Mouse (Mus musculus) forebrain, embryonic 10.5 days (tissue): Measurements from ENCODE around the gene Spen. TPM values are rescaled to one million over a fixed set of nuclear protein-coding genes. Genes with fewer than 3 reads are reported as not detected.
A peak's percentile ranks its signal among the peaks of the same experiment; 100 is the strongest.
"Not testable (repeated sequence)": the region's sequence is repeated elsewhere in the genome, so short reads cannot be mapped to it uniquely, and the experiment has no call there.

ENCODE experiments used
- DNase-seq: peaks from one replicate; pipeline ENCODE4 v3.0.0-alpha.2; 2017; ENCODE audit warnings: low spot score; ENCODE audit errors: extremely low spot score
- H3K27ac ChIP-seq: fragments of 300-500 bp; sonication (generic); 2 replicates; pipeline ENCODE4 v1.5.1; 2016; ENCODE audit warnings: mild to moderate bottlenecking
- H3K27me3 ChIP-seq: fragments of 300-500 bp; sonication (generic); 2 replicates; pipeline ENCODE4 v1.6.1; 2016; ENCODE audit warnings: mild to moderate bottlenecking; ENCODE audit not compliant: poor library complexity, severe bottlenecking
- H3K36me3 ChIP-seq: fragments of 300-500 bp; sonication (generic); replicated peaks from 2 replicates; pipeline ENCODE4 v1.6.1; 2016; ENCODE audit warnings: mild to moderate bottlenecking, moderate library complexity
- H3K4me1 ChIP-seq: fragments of 300-500 bp; sonication (generic); 2 replicates; pipeline ENCODE4 v1.6.1; 2016
- H3K4me3 ChIP-seq: fragments of 300-500 bp; sonication (generic); 2 replicates; pipeline ENCODE4 v1.5.1; 2016; ENCODE audit warnings: mild to moderate bottlenecking, moderate library complexity
- H3K9me3 ChIP-seq: fragments of 300-500 bp; sonication (generic); 2 replicates; pipeline ENCODE4 v1.6.1; 2016; ENCODE audit warnings: mild to moderate bottlenecking, moderate library complexity
- WGBS: fragments of 180-500 bp; shearing (Covaris S2); methylation state at CpG from one replicate; pipeline ENCODE4 v1.1.7; 2016; 5-methylcytosine and 5-hydroxymethylcytosine counted together
- polyA plus RNA-seq: library from polyadenylated mRNA; unstranded; fragments of >200 nt; fragmentation: Nextera tagmentation; extraction: Ambion mirVana; gene quantifications from 2 replicates; pipeline ENCODE4 v1.2.1, GENCODE M21; 2016

The Spen gene
- polyA plus RNA-seq, 1 experiment from 2014 or later = 12.0 TPM

DNA sequence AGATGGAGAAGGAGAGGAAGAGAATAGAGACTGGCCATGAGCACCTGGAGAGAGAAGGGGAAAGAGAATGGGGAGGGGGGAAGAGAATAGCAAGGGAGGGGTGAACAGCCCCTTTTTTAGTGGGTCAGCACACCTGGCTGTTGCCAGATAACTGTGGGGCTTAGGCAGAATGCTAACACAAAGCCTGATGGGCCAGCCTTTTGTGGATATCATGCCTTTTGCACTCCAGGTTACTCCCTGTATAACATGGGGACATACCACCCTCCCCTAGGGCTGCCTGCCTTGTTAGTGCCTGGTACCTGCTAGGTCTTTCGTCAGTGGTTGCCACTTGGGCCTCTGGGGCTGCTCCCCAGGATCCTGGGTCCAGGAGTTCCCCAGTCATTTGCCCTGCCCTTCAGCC, 32.4 kb upstream of the Spen start:
- DNase-seq = no peak
- Histone ChIP-seq H3K4me3 (no peak overlapping the region), H3K27ac (no peak overlapping the region), H3K27me3 (0 out of 2 replicates have a peak, but pooled peaks cover 7% of the 10 kb centered on the region), H3K36me3 (no peaks in the 10 kb centered on the region), H3K9me3 (no peaks in the 10 kb centered on the region), H3K4me1 (peaks cover 4% of the 10 kb centered on the region; the same call in 1 of the 2 replicates)
- WGBS = 81% methylated on average over 1 of the region's 1 CpGs

DNA sequence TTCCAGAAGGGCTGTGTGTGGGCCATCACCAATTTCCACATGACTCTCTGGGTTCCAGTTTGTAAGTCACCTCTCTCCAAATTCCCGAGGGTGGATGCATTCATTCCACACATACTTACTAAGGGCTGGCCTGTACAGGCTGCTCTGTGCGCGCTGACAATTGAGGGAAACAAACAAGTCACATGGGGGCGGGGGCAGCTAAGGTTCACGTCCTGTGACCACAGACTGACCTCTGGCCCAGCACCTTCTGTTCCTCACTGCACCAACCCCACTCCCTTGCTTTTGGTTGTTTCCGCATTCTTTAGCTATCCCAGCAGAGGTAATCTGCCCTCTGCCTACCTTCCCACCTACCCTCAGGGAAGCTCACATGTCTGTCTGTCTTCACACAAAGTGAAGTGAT, 31.6 kb upstream of the Spen start:
- Histone ChIP-seq H3K4me1 (peaks cover 8% of the 10 kb centered on the region), H3K4me3 (no peak overlapping the region), H3K27ac (no peak overlapping the region), H3K27me3 (0 out of 2 replicates have a peak, but pooled peaks cover 5% of the 10 kb centered on the region), H3K36me3 (no peaks in the 10 kb centered on the region), H3K9me3 (no peaks in the 10 kb centered on the region)
- no peak for DNase-seq
- 74% methylated on average over 6 of the region's 6 CpGs for WGBS

DNA sequence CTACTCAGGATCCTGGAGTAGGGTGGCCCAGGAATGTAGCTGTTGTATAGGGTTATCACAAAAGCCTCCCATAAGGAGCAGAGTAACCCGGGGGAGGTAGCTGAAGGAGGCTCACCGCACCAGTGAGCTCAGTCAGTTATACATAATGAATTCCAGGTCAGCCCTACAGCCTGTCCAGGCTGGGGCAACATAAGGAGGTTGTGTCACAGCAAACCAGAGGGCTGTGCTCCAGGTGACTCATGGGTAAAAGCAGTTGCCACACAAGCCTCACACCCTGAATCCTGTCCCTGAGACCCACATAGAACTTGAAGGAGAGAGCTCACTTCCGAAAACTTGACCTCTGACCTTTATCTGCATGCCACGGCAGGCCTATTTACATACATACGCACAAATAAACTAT, 30.6 kb upstream of the Spen start:
- no peak overlapping the region for H3K27ac ChIP-seq
- H3K27me3 ChIP-seq = no peaks in the 10 kb centered on the region
- peaks cover 10% of the 10 kb centered on the region for H3K4me1 ChIP-seq
- 82% methylated on average over 5 of the region's 5 CpGs for WGBS
- H3K36me3 ChIP-seq = no peaks in the 10 kb centered on the region
- no peak for DNase-seq
- H3K9me3 ChIP-seq = no peaks in the 10 kb centered on the region
- no peak overlapping the region for H3K4me3 ChIP-seq

DNA sequence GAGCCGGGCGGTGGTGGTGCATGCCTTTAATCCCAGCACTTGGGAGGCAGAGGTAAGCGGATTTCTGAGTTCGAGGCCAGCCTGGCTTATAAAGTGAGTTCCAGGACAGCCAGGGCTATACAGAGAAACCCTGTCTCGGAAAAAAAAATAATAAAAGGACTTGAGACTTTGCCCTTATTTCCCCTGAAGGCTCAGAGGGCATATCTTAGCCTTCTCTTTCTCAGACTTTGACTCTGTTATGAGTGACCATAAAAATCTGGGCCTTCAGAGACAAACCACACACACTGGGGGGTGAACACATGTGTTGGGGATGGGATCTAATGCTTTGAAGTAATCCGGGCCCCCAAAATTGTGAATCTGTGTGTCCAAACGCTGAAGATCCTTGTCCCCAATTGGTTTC, 28.8 kb upstream of the Spen start:
- DNase-seq, H3K4me3 ChIP-seq, H3K9me3 ChIP-seq, H3K27ac ChIP-seq, H3K36me3 ChIP-seq, H3K27me3 ChIP-seq, H3K4me1 ChIP-seq: not testable (repeated sequence)
- WGBS = 90% methylated on average over 7 of the region's 7 CpGs

DNA sequence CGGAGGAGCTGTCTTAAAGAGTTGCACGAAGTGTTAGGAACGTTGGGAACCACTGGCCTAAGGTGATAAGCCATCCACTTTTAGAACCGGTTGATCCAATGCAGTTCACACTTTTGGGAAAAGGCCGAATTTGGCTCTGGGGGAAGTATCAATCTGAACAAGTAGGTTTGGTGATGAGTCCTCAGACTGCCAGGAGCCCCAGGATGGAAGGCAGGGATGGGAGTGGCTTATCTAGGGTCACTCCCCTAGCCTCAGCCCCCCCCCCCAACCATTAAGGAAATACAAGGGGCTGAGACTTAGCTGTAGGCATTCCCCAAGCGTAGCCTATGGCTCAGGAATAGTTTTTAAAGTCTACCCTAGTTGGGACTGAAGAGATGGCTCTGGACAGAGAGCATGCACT, 27.8 kb upstream of the Spen start:
- 90% methylated on average over 6 of the region's 6 CpGs for WGBS
- no peak overlapping the region for H3K27ac ChIP-seq
- no peaks in the 10 kb centered on the region for H3K9me3 ChIP-seq
- H3K36me3 ChIP-seq = no peaks in the 10 kb centered on the region
- no peak for DNase-seq
- no peaks in the 10 kb centered on the region for H3K27me3 ChIP-seq
- no peak overlapping the region for H3K4me3 ChIP-seq
- peaks cover 10% of the 10 kb centered on the region for H3K4me1 ChIP-seq

DNA sequence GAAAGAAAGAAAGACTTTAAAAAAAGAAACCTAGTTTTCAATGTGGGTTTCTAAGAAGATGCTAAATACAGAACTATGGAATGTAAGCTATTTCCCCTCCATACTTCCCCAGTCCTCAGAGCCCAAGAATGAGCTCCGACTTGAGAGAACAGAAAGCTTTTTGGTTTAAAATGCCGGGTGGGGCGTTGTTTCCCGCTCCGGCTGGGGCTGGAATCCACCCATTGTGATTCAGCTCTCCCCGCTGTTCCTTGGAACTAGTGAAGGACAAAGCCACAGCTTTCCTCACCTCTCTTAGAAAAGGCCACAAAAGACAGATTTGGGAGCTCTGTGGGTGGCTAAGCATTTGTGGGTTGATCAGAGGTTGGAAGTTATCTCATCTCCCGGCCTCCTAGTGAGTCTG, 26.9 kb upstream of the Spen start:
- no peak overlapping the region for H3K4me3 ChIP-seq
- H3K9me3 ChIP-seq = no peaks in the 10 kb centered on the region
- H3K4me1 ChIP-seq = peaks cover 10% of the 10 kb centered on the region
- no peak for DNase-seq
- H3K36me3 ChIP-seq = no peaks in the 10 kb centered on the region
- 35% methylated on average over 7 of the region's 7 CpGs for WGBS
- 0 out of 2 replicates have a peak overlapping the region, but pooled peaks have one; percentile 5 for H3K27ac ChIP-seq
- H3K27me3 ChIP-seq = no peaks in the 10 kb centered on the region

DNA sequence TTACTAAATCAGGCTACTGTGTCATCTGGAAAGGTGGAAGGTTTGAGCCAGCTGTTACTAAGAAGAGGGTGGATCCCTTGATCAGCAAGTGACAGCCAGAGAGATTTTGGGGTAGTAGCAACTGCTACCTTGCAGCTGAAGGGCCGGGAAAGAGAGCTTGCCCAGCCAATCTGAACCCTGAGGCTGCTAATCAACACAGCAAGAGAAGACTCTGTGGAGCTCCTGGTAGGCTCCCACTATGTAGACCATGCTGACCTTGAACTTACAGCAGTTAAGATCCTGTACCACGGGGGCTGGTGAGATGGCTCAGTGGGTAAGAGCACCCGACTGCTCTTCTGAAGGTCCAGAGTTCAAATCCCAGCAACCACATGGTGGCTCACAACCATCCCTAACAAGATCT, 26.3 kb upstream of the Spen start:
- Histone ChIP-seq H3K4me3 (no peak overlapping the region), H3K36me3 (no peaks in the 10 kb centered on the region), H3K27ac (no peak overlapping the region), H3K9me3 (no peaks in the 10 kb centered on the region), H3K27me3 (no peaks in the 10 kb centered on the region), H3K4me1 (peaks cover 17% of the 10 kb centered on the region)
- 78% methylated on average over 3 of the region's 3 CpGs for WGBS
- no peak for DNase-seq

DNA sequence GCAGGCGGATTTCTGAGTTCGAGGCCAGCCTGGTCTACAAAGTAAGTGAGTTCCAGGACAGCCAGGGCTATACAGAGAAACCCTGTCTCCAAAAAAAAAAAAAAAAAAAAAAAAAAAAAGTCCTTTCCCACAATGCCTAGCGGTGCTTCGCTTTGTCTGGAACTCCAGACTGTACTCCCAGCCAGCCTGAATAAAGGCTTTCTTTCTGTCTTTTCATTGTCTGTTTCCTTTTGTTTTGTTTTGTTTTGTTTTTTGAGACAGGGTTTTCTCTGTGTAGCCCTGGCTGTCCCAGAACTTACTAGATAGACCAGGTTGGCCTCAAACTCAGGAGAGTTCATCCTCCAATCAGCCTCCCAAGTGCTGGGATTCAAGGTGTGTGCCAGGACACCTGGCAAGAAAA, 25.8 kb upstream of the Spen start:
- no peaks in the 10 kb centered on the region for H3K36me3 ChIP-seq
- H3K9me3 ChIP-seq = no peaks in the 10 kb centered on the region
- DNase-seq = no peak
- H3K4me1 ChIP-seq = peaks cover 21% of the 10 kb centered on the region
- H3K27me3 ChIP-seq = no peaks in the 10 kb centered on the region
- 97% methylated on average over 4 of the region's 4 CpGs for WGBS
- no peak overlapping the region for H3K27ac ChIP-seq
- H3K4me3 ChIP-seq = no peak overlapping the region

DNA sequence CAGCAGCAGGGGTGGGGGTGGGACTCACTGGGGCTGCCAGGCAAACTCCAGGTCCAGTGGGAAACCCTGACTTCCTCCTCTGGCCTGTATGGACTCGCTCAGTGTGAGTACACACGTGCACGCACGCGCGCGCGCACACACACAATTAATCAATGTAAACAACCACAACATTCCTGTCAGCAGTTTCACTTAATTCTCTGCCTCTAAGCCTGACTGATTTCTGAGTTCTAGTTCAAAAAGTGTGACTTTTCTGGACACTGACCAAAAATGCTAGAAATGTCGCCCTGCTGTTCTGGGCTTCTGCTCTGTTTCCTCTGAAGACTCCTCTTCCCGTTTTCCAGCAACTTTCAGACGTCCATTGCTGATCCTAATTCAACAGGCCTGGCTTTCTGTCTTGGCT, 23.9 kb upstream of the Spen start:
- H3K27me3 ChIP-seq = peaks cover 14% of the 10 kb centered on the region
- H3K27ac ChIP-seq = no peak overlapping the region
- no peaks in the 10 kb centered on the region for H3K9me3 ChIP-seq
- no peak overlapping the region for H3K4me3 ChIP-seq
- no peaks in the 10 kb centered on the region for H3K36me3 ChIP-seq
- WGBS = 89% methylated on average over 11 of the region's 11 CpGs
- peaks cover 35% of the 10 kb centered on the region for H3K4me1 ChIP-seq
- no peak for DNase-seq

DNA sequence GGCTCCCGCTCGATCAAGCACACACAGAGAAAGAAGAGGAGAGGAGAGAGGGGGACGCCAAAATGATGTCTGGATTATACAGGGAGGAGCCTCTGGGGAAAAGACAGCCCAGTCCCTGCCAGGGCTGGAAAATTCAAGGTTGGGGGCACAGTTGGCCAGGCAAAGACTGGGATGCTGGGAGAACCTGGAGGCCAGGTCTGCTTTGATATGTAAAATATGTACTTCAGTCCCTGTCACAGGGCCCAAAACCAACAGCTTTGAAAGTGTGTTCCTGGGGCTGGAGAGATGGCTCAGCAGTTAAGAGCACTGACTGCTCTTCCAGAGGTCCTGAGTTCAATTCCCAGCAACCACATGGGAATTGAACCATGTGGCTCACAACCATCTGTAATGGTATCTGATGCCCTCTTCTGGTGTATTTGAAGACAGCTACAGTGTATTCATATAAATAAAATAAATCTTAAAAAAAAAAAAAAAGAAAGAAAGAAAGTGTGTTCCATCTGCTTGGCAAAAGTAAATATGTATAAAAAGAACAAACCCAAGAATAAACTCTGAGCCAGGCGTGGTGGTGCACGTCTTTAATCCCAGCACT, 23.0 kb upstream of the Spen start:
- WGBS = 80% methylated on average over 5 of the region's 5 CpGs
- not testable (repeated sequence) for H3K9me3 ChIP-seq, H3K27ac ChIP-seq, DNase-seq, H3K4me3 ChIP-seq, H3K36me3 ChIP-seq
- H3K4me1 ChIP-seq = peaks cover 35% of the 10 kb centered on the region
- peaks cover 16% of the 10 kb centered on the region for H3K27me3 ChIP-seq

DNA sequence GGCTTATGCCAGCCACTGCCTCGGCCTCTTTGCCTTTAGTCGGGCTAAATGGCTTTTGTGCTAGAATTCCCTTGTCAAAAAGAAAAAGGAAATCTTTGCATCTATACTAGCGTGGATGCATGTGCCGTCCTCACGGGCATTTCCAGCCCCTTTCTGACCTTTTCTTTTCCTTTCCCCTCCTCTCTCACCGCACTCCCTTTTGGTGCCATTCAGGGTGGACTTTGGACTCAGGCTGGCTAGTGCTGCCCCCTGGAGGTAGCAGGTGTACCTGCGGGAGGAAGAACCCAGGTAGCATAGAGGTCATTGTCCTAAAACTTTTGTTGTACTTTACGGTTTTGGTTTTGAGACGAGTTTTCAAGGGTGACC, 21.5 kb upstream of the Spen start:
- peak overlapping the region; percentile 59 for H3K4me3 ChIP-seq
- H3K36me3 ChIP-seq = no peaks in the 10 kb centered on the region
- peak; percentile 76 for DNase-seq
- peaks cover 16% of the 10 kb centered on the region for H3K27me3 ChIP-seq
- 4% methylated on average over 9 of the region's 9 CpGs for WGBS
- H3K9me3 ChIP-seq = no peaks in the 10 kb centered on the region
- peak overlapping the region; percentile 79 for H3K27ac ChIP-seq
- peaks cover 28% of the 10 kb centered on the region for H3K4me1 ChIP-seq

DNA sequence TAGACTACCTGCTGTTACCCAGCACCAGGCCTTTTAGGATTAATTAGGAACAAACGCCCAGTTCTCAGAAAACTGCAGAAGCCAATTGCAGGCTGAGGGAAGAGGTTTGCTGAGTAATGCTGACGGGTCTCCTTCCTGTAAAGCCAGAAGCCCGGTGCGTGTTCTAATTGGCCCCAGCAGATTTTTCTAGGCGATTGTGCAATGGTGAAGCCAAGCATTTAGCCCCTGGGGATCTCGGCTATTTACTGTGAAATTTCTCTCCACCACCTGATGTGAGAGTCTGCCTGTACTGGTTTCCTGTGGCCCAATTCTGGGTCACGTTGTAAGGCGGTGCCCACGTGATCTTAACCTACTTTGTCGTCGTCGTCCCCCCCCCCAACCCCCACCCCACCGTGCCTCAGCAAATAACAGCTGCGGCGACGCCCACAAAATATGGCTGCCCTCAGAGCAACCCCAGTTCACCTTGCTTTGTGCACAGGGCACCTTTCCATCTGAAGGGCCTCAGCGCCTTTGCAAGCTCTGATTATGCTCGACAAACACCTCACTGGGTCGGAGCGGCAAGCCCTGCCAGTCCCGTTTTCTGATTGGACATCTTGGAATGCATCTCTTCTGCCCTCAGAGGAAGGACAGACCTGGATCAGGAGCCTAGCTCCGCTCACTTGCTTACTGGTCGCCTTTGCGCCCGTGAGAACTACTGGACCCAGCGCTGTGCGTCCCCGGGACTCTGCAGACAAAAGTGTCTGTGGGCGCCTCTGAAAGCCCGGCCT, 20.9 kb upstream of the Spen start:
- DNase-seq = peak; percentile 71
- H3K27me3 ChIP-seq = peaks cover 16% of the 10 kb centered on the region
- H3K27ac ChIP-seq = peak overlapping the region; percentile 79
- no peaks in the 10 kb centered on the region for H3K36me3 ChIP-seq
- no peaks in the 10 kb centered on the region for H3K9me3 ChIP-seq
- under 1% methylated on average over 30 of the region's 30 CpGs for WGBS
- peak overlapping the region; percentile 59 for H3K4me3 ChIP-seq
- H3K4me1 ChIP-seq = peaks cover 25% of the 10 kb centered on the region

DNA sequence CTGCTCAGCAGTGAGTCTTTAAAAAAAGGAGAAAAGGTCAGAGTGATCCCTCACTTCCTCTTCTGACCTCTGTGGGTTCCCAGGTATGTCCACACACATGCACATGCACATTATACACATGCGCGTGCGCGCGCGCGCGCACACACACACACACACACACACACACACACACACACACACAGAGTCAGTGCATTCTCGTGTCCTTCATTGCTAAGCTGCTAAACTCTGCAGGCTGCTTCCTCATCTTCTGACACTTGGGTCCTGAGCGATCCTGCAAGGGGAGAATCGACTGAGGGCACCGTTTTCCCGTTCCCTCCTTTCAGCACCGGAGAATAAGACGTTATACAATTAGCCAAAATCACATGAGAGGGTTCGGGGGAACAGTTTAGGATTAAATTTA, 20.3 kb upstream of the Spen start:
- H3K4me1 ChIP-seq = peaks cover 25% of the 10 kb centered on the region
- 13% methylated on average over 16 of the region's 16 CpGs for WGBS
- peak; percentile 44 for DNase-seq
- no peaks in the 10 kb centered on the region for H3K9me3 ChIP-seq
- H3K36me3 ChIP-seq = no peaks in the 10 kb centered on the region
- H3K4me3 ChIP-seq = peak overlapping the region; percentile 59
- H3K27me3 ChIP-seq = peaks cover 16% of the 10 kb centered on the region
- H3K27ac ChIP-seq = peak overlapping the region; percentile 79
